Mouse (Mus musculus): ENCODE measurements around the gene Ppp1r14a. TPM values are rescaled to one million over a fixed set of nuclear protein-coding genes. Genes with fewer than 3 reads are reported as not detected.

The Ppp1r14a gene
- polyA plus RNA-seq, 1 experiment = 31.2 TPM

GRCm38 (mm10) chr7:29317558-29317957, 28.4 kb downstream of the Ppp1r14a start:
- WGBS = 3% methylated on average over 2 of the region's 2 CpGs
- DNase-seq (ENCODE audit: low read depth, low spot score) = no peak

- DNase-seq (ENCODE audit: low read depth, low spot score) = no peak
- WGBS = 9% methylated on average over 18 of the region's 18 CpGs
Measured at GRCm38 (mm10) chr7:29318115-29318911, 29.2 kb downstream of the Ppp1r14a start.

DNA sequence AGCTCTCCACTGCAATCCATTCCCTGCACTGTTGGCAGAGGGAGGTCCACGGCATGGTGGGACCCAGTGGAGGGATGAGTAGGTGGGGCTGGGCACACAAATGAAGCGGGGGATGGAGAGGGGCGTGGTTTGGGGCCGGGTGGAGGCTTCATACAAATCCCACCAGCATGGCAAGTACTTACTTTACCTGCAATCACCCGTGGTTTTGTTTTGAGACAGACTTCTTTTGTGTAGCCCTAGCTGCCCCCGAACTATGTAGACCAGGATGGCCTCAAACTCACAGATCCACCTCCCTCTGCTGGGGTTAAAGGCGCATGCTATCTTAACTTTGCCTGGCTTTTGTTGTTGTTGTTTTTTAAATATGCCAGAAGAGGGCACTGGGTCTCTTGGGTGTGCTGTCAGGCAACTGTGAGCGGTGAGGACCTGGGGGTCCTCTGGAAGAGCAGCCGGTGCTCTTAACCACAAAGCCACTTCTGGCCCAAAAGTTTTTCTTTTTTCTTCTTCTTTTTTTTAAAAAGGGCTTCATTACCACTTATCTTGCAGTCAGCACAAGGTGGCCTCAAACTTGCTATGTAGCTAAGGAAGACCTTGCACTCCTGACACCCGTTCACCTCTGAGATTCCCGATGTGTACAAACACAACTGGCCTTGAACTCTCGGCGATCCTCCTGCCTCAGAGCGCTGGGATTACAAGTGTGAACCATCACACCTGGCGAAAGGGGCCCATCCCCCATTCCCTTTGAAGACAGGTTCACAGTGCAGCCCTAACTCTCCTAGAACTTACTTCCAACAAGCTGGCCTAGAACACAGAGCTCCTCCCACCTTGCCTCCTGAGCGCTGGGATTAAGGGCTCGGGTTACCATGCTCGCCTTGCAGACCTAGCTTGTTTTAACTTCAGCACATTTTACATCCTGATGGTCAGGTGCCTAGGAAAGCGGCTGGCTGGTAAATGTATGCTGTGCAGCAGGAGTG, 30.5 kb downstream of the Ppp1r14a start:
- 40% methylated on average over 19 of the region's 19 CpGs for WGBS
- DNase-seq (ENCODE audit: low read depth, low spot score) = no peak

GRCm38 (mm10) chr7:29327087-29327486, 38.0 kb downstream of the Ppp1r14a start:
- 88% methylated on average over 6 of the region's 6 CpGs for WGBS

DNA sequence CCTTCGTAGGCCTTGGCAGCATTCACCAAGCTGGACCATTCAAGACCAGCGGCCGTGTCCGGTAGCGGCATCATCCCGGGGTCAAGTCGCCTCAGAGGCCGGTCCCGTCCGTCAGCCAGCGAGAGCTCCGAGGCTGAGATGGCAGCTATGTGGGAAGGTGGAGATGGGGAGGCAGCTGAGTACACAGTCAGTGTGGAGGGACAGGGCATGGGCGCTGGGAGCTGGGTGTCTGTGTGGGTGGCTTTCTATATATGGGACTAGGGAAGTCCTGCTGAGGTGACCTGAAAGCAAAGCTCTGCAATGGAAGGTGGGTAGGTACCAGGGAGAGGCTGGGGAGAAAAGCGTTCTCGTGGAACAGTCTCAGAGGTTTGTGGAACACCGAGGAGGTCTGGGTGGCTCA, 39.9 kb downstream of the Ppp1r14a start:
- WGBS = 94% methylated on average over 16 of the region's 16 CpGs

More at GRCm38 (mm10) chr7:29327087-29327486, 38.0 kb downstream of the Ppp1r14a start:
- no peak for DNase-seq (ENCODE audit: low read depth, low spot score)

GRCm38 (mm10) chr7:29334156-29334555, 45.0 kb downstream of the Ppp1r14a start:
- WGBS = 82% methylated on average over 7 of the region's 7 CpGs
- DNase-seq (ENCODE audit: low read depth, low spot score) = no peak

More for the DNA sequence above, 39.9 kb downstream of the Ppp1r14a start:
- no peak for DNase-seq (ENCODE audit: low read depth, low spot score)

DNA sequence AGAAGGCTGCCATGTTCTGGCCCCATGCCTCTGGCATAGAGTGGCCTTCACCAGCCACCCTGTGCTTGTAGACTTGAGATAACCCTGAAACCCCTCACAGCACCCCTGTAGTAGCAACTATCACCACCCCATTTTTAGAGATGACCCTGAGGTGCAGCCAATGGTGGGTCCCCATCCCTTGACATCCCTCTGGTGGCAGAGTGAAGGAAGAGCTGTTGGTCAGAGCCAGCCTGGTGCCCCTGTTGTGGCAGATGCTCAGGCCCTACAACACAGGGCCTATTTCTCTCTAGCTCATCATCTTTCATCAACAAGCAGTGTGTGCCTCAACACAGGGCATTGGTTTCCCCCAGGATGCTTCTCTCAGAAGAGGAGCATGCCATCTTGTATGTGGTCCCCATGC, 46.2 kb downstream of the Ppp1r14a start:
- DNase-seq (ENCODE audit: low read depth, low spot score) = no peak

GRCm38 (mm10) chr7:29335841-29336671, 46.9 kb downstream of the Ppp1r14a start:
- no peak for DNase-seq (ENCODE audit: low read depth, low spot score)
- 86% methylated on average over 6 of the region's 6 CpGs for WGBS

DNA sequence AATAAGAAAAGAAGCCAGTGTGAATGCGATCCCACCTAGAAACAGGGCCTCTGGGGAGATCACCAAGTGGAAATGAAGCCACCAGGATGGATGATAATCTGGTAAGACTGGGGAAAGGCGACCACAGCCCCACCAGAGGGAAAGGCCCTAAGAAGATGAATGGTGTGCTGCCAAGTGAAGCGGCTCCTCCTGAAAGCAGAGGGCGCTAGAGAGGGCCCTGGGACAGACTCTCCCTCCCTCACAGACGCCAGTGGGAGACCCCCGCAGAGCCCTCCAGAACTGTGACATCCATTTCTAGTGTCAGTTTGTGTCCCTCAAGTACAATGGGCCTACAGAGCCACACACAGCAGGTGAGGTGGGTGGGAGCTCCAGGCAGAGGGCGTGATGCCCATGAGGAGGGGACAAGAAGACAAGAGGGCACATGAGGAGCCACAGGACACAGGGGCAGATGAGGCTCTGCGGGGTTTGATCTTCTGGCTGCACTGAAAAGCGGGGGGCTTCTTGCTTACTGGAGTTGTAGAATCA, 47.7 kb downstream of the Ppp1r14a start:
- 81% methylated on average over 9 of the region's 9 CpGs for WGBS
- DNase-seq (ENCODE audit: low read depth, low spot score) = no peak

- WGBS = 80% methylated on average over 2 of the region's 2 CpGs
- DNase-seq (ENCODE audit: low read depth, low spot score) = no peak
Measured at GRCm38 (mm10) chr7:29337766-29338165, 48.7 kb downstream of the Ppp1r14a start.

DNA sequence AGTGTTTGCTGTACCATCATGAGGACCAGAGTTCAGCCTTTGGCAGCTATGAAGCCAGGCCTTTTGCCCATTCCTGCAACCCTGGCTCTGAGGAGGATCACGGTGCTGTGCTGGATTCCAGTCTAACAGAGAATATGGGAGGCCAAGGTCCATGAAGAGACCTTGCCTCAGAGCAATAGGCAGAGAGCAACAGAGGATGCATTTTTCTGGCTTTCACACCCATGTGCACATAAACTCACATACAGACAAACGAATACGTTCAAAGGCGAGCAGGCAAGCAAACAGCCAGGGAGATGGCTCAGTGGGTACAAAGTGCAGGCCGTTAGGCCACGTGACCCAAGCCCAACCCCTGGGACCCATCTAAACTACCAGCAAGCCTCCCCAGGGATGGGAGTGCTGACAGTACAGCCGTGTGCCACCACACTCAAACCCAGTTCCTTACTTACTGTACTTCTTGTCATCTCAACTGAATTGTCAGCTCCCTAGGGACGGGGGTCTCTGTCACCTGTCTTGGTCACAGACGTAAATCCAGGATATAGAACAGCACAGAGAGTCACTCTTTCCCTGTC, 49.3 kb downstream of the Ppp1r14a start:
- 36% methylated on average over 9 of the region's 9 CpGs for WGBS
- peak; percentile 48 for DNase-seq (ENCODE audit: low read depth, low spot score)

- no peak for DNase-seq (ENCODE audit: low read depth, low spot score)
- 40% methylated on average over 14 of the region's 14 CpGs for WGBS
Measured at GRCm38 (mm10) chr7:29338984-29339679, 50.0 kb downstream of the Ppp1r14a start.

GRCm38 (mm10) chr7:29340247-29340646, 51.1 kb downstream of the Ppp1r14a start:
- no peak for DNase-seq (ENCODE audit: low read depth, low spot score)
- 90% methylated on average over 9 of the region's 9 CpGs for whole genome bisulfite sequencing

- 90% methylated on average over 8 of the region's 8 CpGs for WGBS
- DNase-seq (ENCODE audit: low read depth, low spot score) = no peak
Measured at GRCm38 (mm10) chr7:29340838-29341237, 51.7 kb downstream of the Ppp1r14a start.

DNA sequence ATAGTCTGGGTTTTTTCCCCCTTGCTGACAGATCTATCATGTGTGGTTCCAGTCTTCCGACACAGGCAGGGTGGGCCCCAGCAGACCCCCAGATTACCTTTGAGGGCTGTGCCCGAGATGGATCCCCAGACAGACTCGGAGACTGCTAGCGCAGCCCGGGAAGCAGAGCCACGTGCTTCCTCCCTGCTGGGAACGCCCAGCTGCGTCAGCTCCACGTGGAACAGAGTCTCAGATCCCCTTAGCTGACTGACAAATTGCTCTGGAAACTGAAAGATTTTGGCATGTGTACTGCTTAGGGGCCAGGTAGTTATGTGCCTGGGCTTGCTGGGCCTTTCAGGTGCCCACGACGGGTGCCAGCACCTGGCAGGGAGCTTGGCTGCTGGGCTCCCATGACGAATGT, 52.6 kb downstream of the Ppp1r14a start:
- DNase-seq (ENCODE audit: low read depth, low spot score) = no peak
- WGBS = 88% methylated on average over 12 of the region's 12 CpGs

- 85% methylated on average over 8 of the region's 8 CpGs for WGBS
- DNase-seq (ENCODE audit: low read depth, low spot score) = no peak
Measured at GRCm38 (mm10) chr7:29342489-29343092, 53.5 kb downstream of the Ppp1r14a start.

Data from large intestine, adult 2 months (tissue).